9 mouse cellular contexts compared by ENCODE assay signal in the genomic region with DNA sequence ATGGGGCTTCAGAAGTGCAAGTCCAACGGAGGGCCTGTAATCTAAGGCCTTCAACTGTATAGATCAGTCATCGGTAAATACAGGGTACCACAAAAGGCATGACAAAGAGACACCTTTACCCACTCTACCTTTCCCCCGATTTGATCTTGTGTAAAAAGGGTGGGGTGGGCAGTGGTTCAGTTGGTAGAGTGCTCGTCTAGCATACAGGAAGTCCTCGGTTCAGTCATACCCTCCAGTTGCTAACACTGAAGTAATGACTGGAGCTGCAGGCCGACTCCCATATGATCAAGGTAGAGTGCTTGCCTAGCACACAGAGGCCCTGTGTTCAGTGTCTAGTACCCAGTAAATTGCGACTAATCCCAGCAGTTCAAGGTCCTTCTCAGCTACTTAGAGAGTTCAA. TPM values are rescaled to one million over a fixed set of nuclear protein-coding genes. Genes with fewer than 3 reads are reported as not detected.
DNase-seq lines count a peak whose midpoint lies in the region; ATAC-seq and TF ChIP-seq lines count a peak whose summit lies in the region.
"Had no signal": no experiment of that assay in that cellular context is flagged by ENCODE, and none has a peak within 500 bp of the region (broad histone marks: within the 10 kb centered on the region; RNA-seq: fewer than 3 reads in every experiment).

No protein-coding gene starts in this region.

- H3K27me3 ChIP-seq in heart, adult 2 months (ENCODE audit: control insufficient read depth, insufficient read depth, low read length), result no peaks in the 10 kb centered on the region
- H3K27me3 ChIP-seq in midbrain, embryonic 16.5 days (ENCODE audit: control insufficient read depth, insufficient read depth, low read depth, low read length), result no peaks in the 10 kb centered on the region
- peaks cover 5% of the 10 kb centered on the region; the same call in 1 of the 2 replicates for H3K27me3 ChIP-seq in midbrain, embryonic 13.5 days
- H3K27me3 ChIP-seq in small intestine, adult 2 months (ENCODE audit: control insufficient read depth, insufficient read depth, low read length), result no peaks in the 10 kb centered on the region
- H3K27me3 ChIP-seq: liver, embryonic 13.5 days had no signal

- peak in 1 of 2 experiments; percentile 38 for DNase-seq in heart, adult 2 months
- DNase-seq in heart, postnatal 25 days (ENCODE audit: low spot score), result no peak
- DNase-seq in induced T-regulatory cell, adult 2 months (ENCODE audit: low read depth), result peak; percentile 57
- DNase-seq in urinary bladder, postnatal 25 days (ENCODE audit: low spot score), result no peak
- DNase-seq in gastrocnemius, postnatal 4 days (ENCODE audit: low spot score in 2 of 2), result no peak
- DNase-seq: liver, embryonic 13.5 days had no signal

- intact Hi-C loops in heart, adult 2 months (cut with DNase I), result no loop called here
- intact Hi-C loops in heart, postnatal 25 days (cut with DNase I), result no loop called here

- H3K4me3 ChIP-seq in heart, adult 2 months, result no peak overlapping the region
- no peak overlapping the region for H3K4me3 ChIP-seq in midbrain, embryonic 16.5 days (ENCODE audit: low read depth, low read length)
- no peak overlapping the region for H3K4me3 ChIP-seq in midbrain, embryonic 13.5 days (replicated peaks)
- no peak overlapping the region for H3K4me3 ChIP-seq in small intestine, adult 2 months (ENCODE audit: low read depth, low read length)
- H3K4me3 ChIP-seq: liver, embryonic 13.5 days had no signal

- no peaks in the 10 kb centered on the region for H3K9me3 ChIP-seq in midbrain, embryonic 16.5 days (replicated peaks; ENCODE audit: control insufficient read depth, low read length, poor library complexity, severe bottlenecking)
- H3K9me3 ChIP-seq in midbrain, embryonic 13.5 days, result no peaks in the 10 kb centered on the region
- H3K9me3 ChIP-seq: liver, embryonic 13.5 days had no signal

- TF ChIP-seq CTCF in heart, adult 2 months (IDR thresholded peaks at IDR 0.05), result no peak
- no peak for TF ChIP-seq CTCF in small intestine, adult 2 months (IDR thresholded peaks at IDR 0.05; ENCODE audit: extremely low read depth, insufficient read length, insufficient replicate concordance, low read depth, low read length)

- no peak for TF ChIP-seq POLR2A in heart, adult 2 months (IDR thresholded peaks at IDR 0.05; ENCODE audit: insufficient read depth, low read depth, low read length)
- no peak for TF ChIP-seq POLR2A in small intestine, adult 2 months (IDR thresholded peaks at IDR 0.05; ENCODE audit: low read depth, low read length)

- ATAC-seq in midbrain, embryonic 16.5 days, result peak; percentile 32; the same call in 1 of the 2 replicates
- no peak for ATAC-seq in midbrain, embryonic 13.5 days

- peak overlapping the region; percentile 94 for H3K27ac ChIP-seq in heart, adult 2 months
- H3K27ac ChIP-seq in midbrain, embryonic 16.5 days (ENCODE audit: low read length), result no peak overlapping the region
- H3K27ac ChIP-seq in midbrain, embryonic 13.5 days, result no peak overlapping the region
- peak overlapping the region; percentile 65 for H3K27ac ChIP-seq in small intestine, adult 2 months (ENCODE audit: insufficient read depth, low read depth, low read length)
- H3K27ac ChIP-seq: liver, embryonic 13.5 days had no signal

- peaks cover 32% of the 10 kb centered on the region for H3K4me1 ChIP-seq in heart, adult 2 months (ENCODE audit: control insufficient read depth, insufficient read depth, low read length)
- no peaks in the 10 kb centered on the region for H3K4me1 ChIP-seq in midbrain, embryonic 16.5 days (ENCODE audit: control insufficient read depth, insufficient read depth, low read length)
- no peaks in the 10 kb centered on the region for H3K4me1 ChIP-seq in midbrain, embryonic 13.5 days (replicated peaks)
- H3K4me1 ChIP-seq in small intestine, adult 2 months (ENCODE audit: control insufficient read depth, insufficient read depth, insufficient read length, low read length), result peaks cover 27% of the 10 kb centered on the region; the same call in 1 of the 2 replicates

- 39% methylated on average over 7 of the region's 7 CpGs for WGBS in heart, adult 2 months
- whole genome bisulfite sequencing in midbrain, embryonic 16.5 days, result 84% methylated on average over 7 of the region's 7 CpGs
- 86% methylated on average over 7 of the region's 7 CpGs for WGBS in midbrain, embryonic 13.5 days
- 21% methylated on average over 7 of the region's 7 CpGs for WGBS in small intestine, adult 2 months

- TF ChIP-seq EP300 in heart, adult 2 months (IDR thresholded peaks at IDR 0.05; ENCODE audit: insufficient read depth, low read depth, low read length), result no peak

- H3K9ac ChIP-seq in heart, adult 2 months (ENCODE audit: low read depth, low read length), result peak overlapping the region; percentile 25; the same call in 1 of the 2 replicates
- no peak overlapping the region for H3K9ac ChIP-seq in midbrain, embryonic 16.5 days (ENCODE audit: low read depth, low read length)
- no peak overlapping the region for H3K9ac ChIP-seq in midbrain, embryonic 13.5 days (replicated peaks)
- H3K9ac ChIP-seq: liver, embryonic 13.5 days had no signal

- H3K79me2 ChIP-seq in heart, adult 2 months (replicated peaks; ENCODE audit: control insufficient read depth, insufficient read depth, low read length), result no peaks in the 10 kb centered on the region

- H3K36me3 ChIP-seq in heart, adult 2 months (ENCODE audit: control insufficient read depth, insufficient read depth, low read length), result peaks cover 10% of the 10 kb centered on the region
- no peaks in the 10 kb centered on the region for H3K36me3 ChIP-seq in midbrain, embryonic 16.5 days (ENCODE audit: control insufficient read depth, insufficient read depth, low read length)
- no peaks in the 10 kb centered on the region for H3K36me3 ChIP-seq in midbrain, embryonic 13.5 days
- no peaks in the 10 kb centered on the region for H3K36me3 ChIP-seq in small intestine, adult 2 months (ENCODE audit: control insufficient read depth, insufficient read depth, low read length)
- H3K36me3 ChIP-seq: liver, embryonic 13.5 days had no signal

- H3K4me2 ChIP-seq in midbrain, embryonic 16.5 days (ENCODE audit: low read length), result no peak overlapping the region
- H3K4me2 ChIP-seq in midbrain, embryonic 13.5 days (replicated peaks), result no peak overlapping the region
- H3K4me2 ChIP-seq: liver, embryonic 13.5 days had no signal

RNA-seq across cellular contexts. Expression of a gene that starts 7.8 kb away (rescaled TPM):
- 10 to 100 TPM; 15.6 to 37.0 TPM for total RNA-seq in heart, adult 2 months (2021)
- polyA plus RNA-seq in heart, adult 2 months (2012; rRNA removed), result 30.9 and 33.1 TPM in 2 replicates
- total RNA-seq in heart, postnatal 25 days (2021), result 10 to 100 TPM; 21.7 to 39.7 TPM
- 8.9 and 10.5 TPM in 2 replicates for polyA plus RNA-seq in midbrain, embryonic 16.5 days (2015; fragmentation: Nextera tagmentation; extraction: Ambion mirVana)
- polyA plus RNA-seq in midbrain, embryonic 13.5 days (2015; fragmentation: Nextera tagmentation; extraction: Ambion mirVana), result 6.7 and 7.1 TPM in 2 replicates
- 6.1 and 8.6 TPM in 2 replicates for polyA plus RNA-seq in small intestine, adult 2 months (2012; rRNA removed)
- total RNA-seq in gastrocnemius, postnatal 4 days (2021), result 10 to 100 TPM; 11.1 to 13.1 TPM

RNA-seq across cellular contexts. Expression of a gene that starts 9.4 kb away (rescaled TPM):
- 100 to 1,000 TPM; 133 to 148 TPM for total RNA-seq in heart, adult 2 months (2021)
- polyA plus RNA-seq in heart, adult 2 months (2012; rRNA removed), result 138 and 144 TPM in 2 replicates
- total RNA-seq in heart, postnatal 25 days (2021), result 100 to 1,000 TPM; 125 to 141 TPM
- 102 and 104 TPM in 2 replicates for polyA plus RNA-seq in midbrain, embryonic 16.5 days (2015; fragmentation: Nextera tagmentation; extraction: Ambion mirVana)
- polyA plus RNA-seq in midbrain, embryonic 13.5 days (2015; fragmentation: Nextera tagmentation; extraction: Ambion mirVana), result 59.6 and 67.4 TPM in 2 replicates
- polyA plus RNA-seq in small intestine, adult 2 months (2012; rRNA removed), result 33.4 and 53.2 TPM in 2 replicates
- 10 to 100 TPM; 52.6 to 56.9 TPM for total RNA-seq in gastrocnemius, postnatal 4 days (2021)

RNA-seq across cellular contexts. Expression of a gene that starts 24.5 kb away (rescaled TPM):
- 10 to 100 TPM; 83.0 to 90.1 TPM for total RNA-seq in heart, adult 2 months (2021)
- 108 and 134 TPM in 2 replicates for polyA plus RNA-seq in heart, adult 2 months (2012; rRNA removed)
- total RNA-seq in heart, postnatal 25 days (2021), result 100 to 1,000 TPM; 102 to 103 TPM
- polyA plus RNA-seq in midbrain, embryonic 16.5 days (2015; fragmentation: Nextera tagmentation; extraction: Ambion mirVana), result 1,852 and 1,913 TPM in 2 replicates
- polyA plus RNA-seq in midbrain, embryonic 13.5 days (2015; fragmentation: Nextera tagmentation; extraction: Ambion mirVana), result 1,832 and 1,895 TPM in 2 replicates
- polyA plus RNA-seq in small intestine, adult 2 months (2012; rRNA removed), result 82.8 and 157 TPM in 2 replicates
- 100 to 1,000 TPM; 408 to 451 TPM for total RNA-seq in gastrocnemius, postnatal 4 days (2021)

RNA-seq across cellular contexts. Expression of a gene that starts 27.7 kb away (rescaled TPM):
- 10 to 100 TPM; 13.2 to 13.3 TPM for total RNA-seq in heart, adult 2 months (2021)
- polyA plus RNA-seq in heart, adult 2 months (2012; rRNA removed), result 4.2 and 8.3 TPM in 2 replicates
- total RNA-seq in heart, postnatal 25 days (2021), result 10 to 100 TPM; 11.8 to 14.6 TPM
- polyA plus RNA-seq in midbrain, embryonic 16.5 days (2015; fragmentation: Nextera tagmentation; extraction: Ambion mirVana), result 8.6 and 10.3 TPM in 2 replicates
- 10.3 and 12.7 TPM in 2 replicates for polyA plus RNA-seq in midbrain, embryonic 13.5 days (2015; fragmentation: Nextera tagmentation; extraction: Ambion mirVana)
- 1.7 and 3.2 TPM in 2 replicates for polyA plus RNA-seq in small intestine, adult 2 months (2012; rRNA removed)
- 10 to 100 TPM; 22.9 to 25.2 TPM for total RNA-seq in gastrocnemius, postnatal 4 days (2021)

RNA-seq across cellular contexts. Expression of a gene that starts 47.5 kb away (rescaled TPM):
- 1 to 10 TPM; 1.8 TPM for total RNA-seq in heart, adult 2 months (2021)
- 5.3 and 5.6 TPM in 2 replicates for polyA plus RNA-seq in heart, adult 2 months (2012; rRNA removed)
- 1 to 10 TPM; 2.3 to 2.8 TPM for total RNA-seq in heart, postnatal 25 days (2021)
- polyA plus RNA-seq in midbrain, embryonic 16.5 days (2015; fragmentation: Nextera tagmentation; extraction: Ambion mirVana), result 13.5 and 14.6 TPM in 2 replicates
- polyA plus RNA-seq in midbrain, embryonic 13.5 days (2015; fragmentation: Nextera tagmentation; extraction: Ambion mirVana), result 28.9 and 33.2 TPM in 2 replicates
- 9.3 and 15.9 TPM in 2 replicates for polyA plus RNA-seq in small intestine, adult 2 months (2012; rRNA removed)
- 10 to 100 TPM; 20.8 to 26.4 TPM for total RNA-seq in gastrocnemius, postnatal 4 days (2021)

Comparison
In these comparisons a context has a peak if more than half of its experiments do, and no peak if none do; other contexts are left out.
1. H3K27ac ChIP-seq: peak in heart, adult 2 months (single experiment) and small intestine, adult 2 months (single experiment); none in midbrain, embryonic 16.5 days (single experiment) and midbrain, embryonic 13.5 days (single experiment).
2. RNA of a gene that starts 24.5 kb away (polyA plus RNA-seq): 1,852 to 1,913 TPM in midbrain, embryonic 16.5 days and 1,832 to 1,895 TPM in midbrain, embryonic 13.5 days; 82.8 to 157 TPM in small intestine, adult 2 months and 108 to 134 TPM in heart, adult 2 months; every median in the first group is over 10 times any median in the second.